Mouse (Mus musculus): ENCODE measurements around the gene Gm8246. TPM values are rescaled to one million over a fixed set of nuclear protein-coding genes. Genes with fewer than 3 reads are reported as not detected.
"Not testable (repeated sequence)": the region's sequence is repeated elsewhere in the genome, so short reads cannot be mapped to it uniquely, and the experiment has no call there.

Gene Gm8246
- total RNA-seq (2014; rRNA removed; ENCODE audit: low replicate concordance): not detected in 2 replicates
- polyA plus RNA-seq (2015; fragmentation: Nextera tagmentation; extraction: Ambion mirVana): not detected in 2 replicates

DNA sequence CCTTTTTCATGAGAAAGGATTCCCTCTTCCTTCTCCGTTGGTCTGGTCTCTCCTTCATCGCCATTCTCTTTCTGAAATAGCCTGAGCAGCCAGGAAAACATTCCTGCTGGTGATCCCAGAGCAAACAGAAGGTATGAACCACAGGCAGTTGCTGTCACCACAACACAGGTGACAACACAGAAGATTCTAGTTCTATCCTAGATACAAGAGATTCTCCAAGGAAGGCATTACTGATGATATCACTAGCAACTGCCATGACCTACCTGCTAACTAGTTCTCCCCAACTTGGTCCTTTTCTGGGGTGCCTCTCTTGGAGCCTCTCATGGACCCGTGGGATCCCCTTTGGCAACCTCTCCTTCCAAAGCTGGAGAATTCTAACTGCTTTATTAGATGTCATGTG is at the start of gene Gm8246:
TSS of gene Gm8246 (minus strand) at position 101 of the 400 bp plus-strand sequence.
- not testable (repeated sequence) for H3K4me2 ChIP-seq (ENCODE audit: low read depth, low read length); H3K27me3 ChIP-seq (ENCODE audit: control insufficient read depth, insufficient read depth, low read length); H3K27ac ChIP-seq (ENCODE audit: low read depth); H3K4me3 ChIP-seq (ENCODE audit: low read depth, low read length); ATAC-seq (ENCODE audit: insufficient read depth, low read depth); H3K36me3 ChIP-seq (replicated peaks; ENCODE audit: control insufficient read depth, insufficient read depth, low read length); H3K9me3 ChIP-seq (replicated peaks; ENCODE audit: control insufficient read depth, low read length); DNase-seq (ENCODE audit: low spot score); H3K9ac ChIP-seq (replicated peaks; ENCODE audit: low read depth, low read length); H3K4me1 ChIP-seq (ENCODE audit: control insufficient read depth, insufficient read depth)
- WGBS: no CpG with 5 or more reads among the region's 3 CpGs

DNA sequence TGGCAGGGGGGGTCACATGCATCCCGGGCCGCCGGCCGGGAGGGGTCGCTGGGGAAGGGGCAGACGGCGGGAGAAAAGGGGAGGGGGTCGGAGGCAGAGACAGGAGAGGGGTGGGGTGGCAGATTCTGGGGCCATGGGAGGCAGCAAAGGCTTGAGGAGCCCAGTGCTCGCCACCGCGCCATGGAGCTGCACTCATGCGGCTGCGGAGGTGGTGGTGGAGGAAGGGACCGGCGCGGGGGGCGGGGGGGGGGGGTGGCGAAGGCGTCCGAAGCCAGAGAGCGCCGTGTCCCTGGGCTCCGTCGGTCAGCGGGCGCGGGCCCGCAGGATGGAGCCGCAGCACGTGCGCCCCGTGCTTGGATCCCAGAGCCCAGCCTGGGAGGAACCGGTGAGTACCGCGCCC is 23.7 kb upstream of the Gm8246 start, which contains the start of gene Gm3488:
TSS of gene Gm3488 (plus strand) at position 301 of the 400 bp plus-strand sequence.
- H3K9me3 ChIP-seq (replicated peaks; ENCODE audit: control insufficient read depth, low read length); ATAC-seq (ENCODE audit: insufficient read depth, low read depth); H3K4me1 ChIP-seq (ENCODE audit: control insufficient read depth, insufficient read depth); H3K4me3 ChIP-seq (ENCODE audit: low read depth, low read length); H3K27ac ChIP-seq (ENCODE audit: low read depth); H3K36me3 ChIP-seq (replicated peaks; ENCODE audit: control insufficient read depth, insufficient read depth, low read length); H3K9ac ChIP-seq (replicated peaks; ENCODE audit: low read depth, low read length); H3K4me2 ChIP-seq (ENCODE audit: low read depth, low read length); H3K27me3 ChIP-seq (ENCODE audit: control insufficient read depth, insufficient read depth, low read length); DNase-seq (ENCODE audit: low spot score): not testable (repeated sequence)
- no CpG with 5 or more reads among the region's 35 CpGs for WGBS

DNA sequence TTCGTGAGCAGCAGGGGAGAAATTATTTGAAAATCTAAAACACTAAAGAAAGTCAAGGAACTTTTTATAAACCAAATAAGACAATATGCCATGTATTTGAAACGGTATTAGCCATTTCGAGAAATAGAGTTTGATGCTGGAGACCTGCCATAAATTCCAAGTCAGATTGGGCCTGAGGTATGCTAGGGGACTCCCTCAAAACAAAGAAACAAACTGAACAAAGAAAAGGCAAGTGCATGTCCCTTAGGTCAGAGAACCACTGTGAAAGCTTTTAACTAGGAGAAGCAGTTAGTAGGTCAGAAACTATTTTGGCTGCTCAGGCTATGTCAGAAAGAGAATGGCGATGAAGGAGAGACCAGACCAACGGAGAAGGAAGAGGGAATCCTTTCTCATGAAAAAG is 6.3 kb upstream of the Gm8246 start, which contains the start of gene Gm3187:
TSS of gene Gm3187 (plus strand) at position 301 of the 400 bp plus-strand sequence.
- DNase-seq (ENCODE audit: low spot score); ATAC-seq (ENCODE audit: insufficient read depth, low read depth); H3K9me3 ChIP-seq (replicated peaks; ENCODE audit: control insufficient read depth, low read length); H3K27me3 ChIP-seq (ENCODE audit: control insufficient read depth, insufficient read depth, low read length); H3K4me2 ChIP-seq (ENCODE audit: low read depth, low read length); H3K4me1 ChIP-seq (ENCODE audit: control insufficient read depth, insufficient read depth); H3K27ac ChIP-seq (ENCODE audit: low read depth); H3K9ac ChIP-seq (replicated peaks; ENCODE audit: low read depth, low read length); H3K36me3 ChIP-seq (replicated peaks; ENCODE audit: control insufficient read depth, insufficient read depth, low read length); H3K4me3 ChIP-seq (ENCODE audit: low read depth, low read length): not testable (repeated sequence)
- WGBS: 79% methylated on average over 4 of the region's 5 CpGs

DNA sequence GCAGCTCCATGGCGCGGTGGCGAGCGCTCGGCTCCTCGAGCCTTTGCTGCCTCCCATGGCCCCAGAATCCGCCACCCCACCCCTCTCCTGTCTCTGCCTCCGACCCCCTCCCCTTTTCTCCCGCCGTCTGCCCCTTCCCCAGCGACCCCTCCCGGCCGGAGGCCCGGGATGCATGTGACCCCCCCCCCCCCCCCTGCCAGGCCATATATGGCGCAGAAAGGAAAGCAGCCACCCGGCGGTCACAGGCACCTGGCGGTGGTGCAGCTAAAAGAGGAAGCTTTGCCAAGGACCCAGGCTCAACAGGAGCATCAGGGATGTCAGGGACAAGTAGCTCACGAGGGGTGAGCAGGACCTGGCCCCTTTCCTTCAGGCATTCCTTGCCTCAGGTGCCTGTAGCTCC is 17.2 kb downstream of the Gm8246 start:
- H3K9me3 ChIP-seq (replicated peaks; ENCODE audit: control insufficient read depth, low read length); H3K4me3 ChIP-seq (ENCODE audit: low read depth, low read length); H3K27me3 ChIP-seq (ENCODE audit: control insufficient read depth, insufficient read depth, low read length); H3K36me3 ChIP-seq (replicated peaks; ENCODE audit: control insufficient read depth, insufficient read depth, low read length); H3K27ac ChIP-seq (ENCODE audit: low read depth); H3K4me2 ChIP-seq (ENCODE audit: low read depth, low read length); ATAC-seq (ENCODE audit: insufficient read depth, low read depth); H3K9ac ChIP-seq (replicated peaks; ENCODE audit: low read depth, low read length); DNase-seq (ENCODE audit: low spot score); H3K4me1 ChIP-seq (ENCODE audit: control insufficient read depth, insufficient read depth): not testable (repeated sequence)
- no CpG with 5 or more reads among the region's 19 CpGs for WGBS

DNA sequence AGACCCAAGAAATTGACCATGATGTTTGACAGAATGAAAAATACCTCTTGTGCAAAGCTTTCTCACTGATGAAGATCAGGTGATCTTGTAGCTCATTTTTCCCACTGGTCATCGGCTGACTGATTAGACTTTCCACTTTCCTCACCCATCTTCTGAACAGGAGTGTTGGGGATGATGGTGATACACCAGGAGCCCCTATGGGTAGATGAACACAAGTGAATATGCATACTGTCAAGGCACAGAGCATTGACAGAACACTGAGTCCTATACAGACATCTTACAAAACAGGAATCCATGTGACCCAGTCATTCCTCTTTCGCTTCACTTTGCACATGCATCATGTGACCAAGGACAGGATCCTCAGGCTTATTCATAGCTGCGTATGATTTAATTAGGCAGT is 22.3 kb downstream of the Gm8246 start, which contains the start of gene Gm3194:
TSS of gene Gm3194 (minus strand) at position 101 of the 400 bp plus-strand sequence.
- not testable (repeated sequence) for ATAC-seq (ENCODE audit: insufficient read depth, low read depth); DNase-seq (ENCODE audit: low spot score); H3K4me3 ChIP-seq (ENCODE audit: low read depth, low read length)

More for the DNA sequence above, 22.3 kb downstream of the Gm8246 start, which contains the start of gene Gm3194:
- H3K27me3 ChIP-seq (ENCODE audit: control insufficient read depth, insufficient read depth, low read length); H3K4me1 ChIP-seq (ENCODE audit: control insufficient read depth, insufficient read depth); H3K4me2 ChIP-seq (ENCODE audit: low read depth, low read length); H3K36me3 ChIP-seq (replicated peaks; ENCODE audit: control insufficient read depth, insufficient read depth, low read length); H3K9me3 ChIP-seq (replicated peaks; ENCODE audit: control insufficient read depth, low read length); H3K27ac ChIP-seq (ENCODE audit: low read depth); H3K9ac ChIP-seq (replicated peaks; ENCODE audit: low read depth, low read length): not testable (repeated sequence)
- no CpG with 5 or more reads among the region's 3 CpGs for WGBS

Other genes with a start within 250 kb of the Gm8246 start
- gene Gm3526, start 217.2 kb downstream of the Gm8246 start, total RNA-seq (2014; rRNA removed; ENCODE audit: low replicate concordance): not detected in 2 replicates
- gene Gm3526, start 217.2 kb downstream of the Gm8246 start, polyA plus RNA-seq (2015; fragmentation: Nextera tagmentation; extraction: Ambion mirVana): not detected in 2 replicates
- gene Gm3542, start 142.9 kb downstream of the Gm8246 start, total RNA-seq (2014; rRNA removed; ENCODE audit: low replicate concordance): not detected in 2 replicates
- gene Gm3542, start 142.9 kb downstream of the Gm8246 start, polyA plus RNA-seq (2015; fragmentation: Nextera tagmentation; extraction: Ambion mirVana): not detected in 2 replicates
- gene Gm3500, start 88.8 kb downstream of the Gm8246 start, total RNA-seq (2014; rRNA removed; ENCODE audit: low replicate concordance): not detected in 2 replicates
- gene Gm3500, start 88.8 kb downstream of the Gm8246 start, polyA plus RNA-seq (2015; fragmentation: Nextera tagmentation; extraction: Ambion mirVana): not detected in 2 replicates
- gene Gm3194, start 22.4 kb downstream of the Gm8246 start, total RNA-seq (2014; rRNA removed; ENCODE audit: low replicate concordance): not detected in 2 replicates
- gene Gm3194, start 22.4 kb downstream of the Gm8246 start, polyA plus RNA-seq (2015; fragmentation: Nextera tagmentation; extraction: Ambion mirVana): 0.25 TPM in 1 of 2 replicates, not detected in the other
- gene Gm3187, start 6.4 kb upstream of the Gm8246 start, total RNA-seq (2014; rRNA removed; ENCODE audit: low replicate concordance): not detected in 2 replicates
- gene Gm3187, start 6.4 kb upstream of the Gm8246 start, polyA plus RNA-seq (2015; fragmentation: Nextera tagmentation; extraction: Ambion mirVana): not detected in 2 replicates
- not detected in 2 replicates for gene Gm3488, start 23.8 kb upstream of the Gm8246 start, total RNA-seq (2014; rRNA removed; ENCODE audit: low replicate concordance)
- gene Gm3488, start 23.8 kb upstream of the Gm8246 start, polyA plus RNA-seq (2015; fragmentation: Nextera tagmentation; extraction: Ambion mirVana): 0.25 and 0.52 TPM in 2 replicates
- not detected in 2 replicates for gene Gm3532, start 60.7 kb upstream of the Gm8246 start, total RNA-seq (2014; rRNA removed; ENCODE audit: low replicate concordance)
- gene Gm3532, start 60.7 kb upstream of the Gm8246 start, polyA plus RNA-seq (2015; fragmentation: Nextera tagmentation; extraction: Ambion mirVana): not detected in 2 replicates
- gene Gm8265, start 155.2 kb upstream of the Gm8246 start, total RNA-seq (2014; rRNA removed; ENCODE audit: low replicate concordance): not detected in 2 replicates
- not detected in 2 replicates for gene Gm8265, start 155.2 kb upstream of the Gm8246 start, polyA plus RNA-seq (2015; fragmentation: Nextera tagmentation; extraction: Ambion mirVana)
- gene Gm9603, start 209.6 kb upstream of the Gm8246 start, total RNA-seq (2014; rRNA removed; ENCODE audit: low replicate concordance): not detected in 2 replicates
- gene Gm9603, start 209.6 kb upstream of the Gm8246 start, polyA plus RNA-seq (2015; fragmentation: Nextera tagmentation; extraction: Ambion mirVana): not detected in 2 replicates

All from heart, postnatal 0 days (tissue).